Mouse (Mus musculus): ENCODE measurements at regions not wholly inside any gene's neighbourhood (a gene's known extent, or its start where the extent isn't known, plus 50 kb on each side); places are given as distances from the start of the nearest gene placed in this dataset.

- no peak overlapping the region for H3K9ac ChIP-seq (ENCODE audit: control insufficient read depth, low read depth, low read length, poor library complexity, severe bottlenecking)
- no peaks in the 10 kb centered on the region for H3K4me1 ChIP-seq (ENCODE audit: control insufficient read depth in 1 of 2, insufficient read depth in 2 of 2, low read length in 2 of 2)
- no peak overlapping the region for H3K4me3 ChIP-seq (ENCODE audit: control insufficient read depth in 1 of 2, insufficient read depth in 1 of 2, low read depth in 2 of 2, low read length in 2 of 2)
- no peaks in the 10 kb centered on the region for H3K27me3 ChIP-seq (ENCODE audit: control insufficient read depth in 1 of 2, insufficient read depth in 2 of 2, low read length in 2 of 2)
- H3K9me3 ChIP-seq (replicated peaks; ENCODE audit: insufficient read depth, low read length), result no peaks in the 10 kb centered on the region
- H3K36me3 ChIP-seq (ENCODE audit: control insufficient read depth in 1 of 2, insufficient read depth in 2 of 2, low read length in 2 of 2), result no peaks in the 10 kb centered on the region
- DNase-seq (ENCODE audit: low read depth, low spot score), result no peak
- H3K27ac ChIP-seq (ENCODE audit: control insufficient read depth, low read depth, low read length), result no peak overlapping the region
- H3K79me2 ChIP-seq (ENCODE audit: control insufficient read depth, insufficient read depth, low read length, poor library complexity), result no peaks in the 10 kb centered on the region
- no peak for TF ChIP-seq ELF1 (IDR thresholded peaks at IDR 0.05; ENCODE audit: low read depth, low read length)
- TF ChIP-seq ZKSCAN1 (IDR thresholded peaks at IDR 0.05; ENCODE audit: low read depth, low read length), result no peak
- no peak for TF ChIP-seq MAZ (IDR thresholded peaks at IDR 0.05; ENCODE audit: low read depth, low read length)
- TF ChIP-seq MXI1 (IDR thresholded peaks at IDR 0.05; ENCODE audit: low read depth, low read length), result no peak
- no peak for TF ChIP-seq HCFC1 (IDR thresholded peaks at IDR 0.05; ENCODE audit: low read depth, low read length)
- TF ChIP-seq MAX (IDR thresholded peaks at IDR 0.05; ENCODE audit: low read length), result no peak
- TF ChIP-seq POLR2AphosphoS5 (IDR thresholded peaks at IDR 0.05; ENCODE audit: borderline replicate concordance, low read depth, low read length), result no peak
- TF ChIP-seq MYC (IDR thresholded peaks at IDR 0.05; ENCODE audit: low read depth, low read length), result no peak
- TF ChIP-seq BHLHE40 (IDR thresholded peaks at IDR 0.05; ENCODE audit: borderline replicate concordance, low read depth, low read length), result no peak
- TF ChIP-seq UBTF (IDR thresholded peaks at IDR 0.05; ENCODE audit: borderline replicate concordance, insufficient read depth, low read depth, low read length), result no peak
- TF ChIP-seq MEF2A (IDR thresholded peaks at IDR 0.05; ENCODE audit: extremely low read depth, insufficient replicate concordance, low read depth, low read length, poor library complexity, severe bottlenecking), result no peak
- no peak for TF ChIP-seq CHD1 (IDR thresholded peaks at IDR 0.05; ENCODE audit: low read depth, low read length)
- TF ChIP-seq SIN3A (IDR thresholded peaks at IDR 0.05; ENCODE audit: low read length), result no peak
- no peak for TF ChIP-seq MYB (IDR thresholded peaks at IDR 0.05; ENCODE audit: low read depth, low read length)
- TF ChIP-seq JUND (IDR thresholded peaks at IDR 0.05; ENCODE audit: low read depth, low read length), result no peak
- TF ChIP-seq E2F4 (IDR thresholded peaks at IDR 0.05; ENCODE audit: borderline replicate concordance, low read depth, low read length), result no peak
- no peak for TF ChIP-seq POLR2A (IDR thresholded peaks at IDR 0.05; ENCODE audit: control insufficient read depth in 1 of 2, insufficient read depth in 1 of 2, low read depth in 1 of 2, low read length in 2 of 2, poor library complexity in 1 of 2)
- TF ChIP-seq ETS1 (IDR thresholded peaks at IDR 0.05; ENCODE audit: low read depth, low read length), result no peak
Observed at GRCm38 (mm10) chr3:25240196-25240595, 96.1 kb upstream of the Naaladl2 start.

GRCm38 (mm10) chr3:25220601-25221000 lies 76.5 kb upstream of the Naaladl2 start:
- Histone ChIP-seq H3K27me3 (ENCODE audit: control insufficient read depth in 1 of 2, insufficient read depth in 2 of 2, low read length in 2 of 2) (no peaks in the 10 kb centered on the region), H3K79me2 (ENCODE audit: control insufficient read depth, insufficient read depth, low read length, poor library complexity) (no peaks in the 10 kb centered on the region), H3K36me3 (ENCODE audit: control insufficient read depth in 1 of 2, insufficient read depth in 2 of 2, low read length in 2 of 2) (no peaks in the 10 kb centered on the region), H3K9ac (ENCODE audit: control insufficient read depth, low read depth, low read length, poor library complexity, severe bottlenecking) (no peak overlapping the region), H3K9me3 (replicated peaks; ENCODE audit: insufficient read depth, low read length) (no peaks in the 10 kb centered on the region), H3K27ac (ENCODE audit: control insufficient read depth, low read depth, low read length) (no peak overlapping the region), H3K4me1 (ENCODE audit: control insufficient read depth in 1 of 2, insufficient read depth in 2 of 2, low read length in 2 of 2) (no peaks in the 10 kb centered on the region), H3K4me3 (ENCODE audit: control insufficient read depth in 1 of 2, insufficient read depth in 1 of 2, low read depth in 2 of 2, low read length in 2 of 2) (no peak overlapping the region)
- DNase-seq (ENCODE audit: low read depth, low spot score), result peak; percentile 52
- TF ChIP-seq SMC3 (IDR thresholded peaks at IDR 0.05; ENCODE audit: low read depth, low read length) (peak; percentile 81), POLR2AphosphoS2 (IDR thresholded peaks at IDR 0.05; ENCODE audit: low read length) (no peak), RAD21 (IDR thresholded peaks at IDR 0.05; ENCODE audit: low read depth, low read length) (peak; percentile 95), ZC3H11A (IDR thresholded peaks at IDR 0.05; ENCODE audit: low read depth, low read length) (peak; percentile 69), CTCF (IDR thresholded peaks at IDR 0.05 in 2 of 3, conservative IDR thresholded peaks at IDR 0.05 in 1 of 3; ENCODE audit: control insufficient read depth in 1 of 3, insufficient read depth in 1 of 3, low read depth in 2 of 3, low read length in 3 of 3, poor library complexity in 1 of 3, severe bottlenecking in 1 of 3) (peak; percentile 10 to 69 (median 24); a peak in 3 of 6 replicates), POLR2A (IDR thresholded peaks at IDR 0.05; ENCODE audit: control insufficient read depth in 1 of 2, insufficient read depth in 1 of 2, low read depth in 1 of 2, low read length in 2 of 2, poor library complexity in 1 of 2) (no peak)

All from MEL (cell line).